ENCODE assay signal across 8 mouse cellular contexts in the genomic region with DNA sequence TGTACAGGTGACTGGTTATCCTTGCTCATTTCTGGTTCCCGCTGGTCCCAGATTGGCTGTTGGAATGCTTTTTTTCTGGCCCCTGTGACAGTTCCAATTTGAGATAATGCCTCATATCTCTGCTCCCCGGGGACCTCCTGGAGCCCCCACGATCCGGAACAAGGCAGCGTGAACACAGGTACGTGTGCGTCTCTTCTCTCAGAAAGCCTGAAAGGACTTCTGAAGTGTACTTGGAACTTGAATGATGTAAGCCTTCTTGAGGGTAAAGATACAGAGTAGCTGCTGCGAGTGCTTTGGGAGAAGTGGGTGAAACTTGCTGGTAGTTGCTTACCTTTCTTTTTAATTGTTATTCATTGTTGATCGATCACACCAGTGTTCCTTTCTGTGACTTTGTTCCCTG. TPM values are rescaled to one million over a fixed set of nuclear protein-coding genes. Genes with fewer than 3 reads are reported as not detected.
DNase-seq lines count a peak whose midpoint lies in the region; ATAC-seq lines count a peak whose summit lies in the region.

No protein-coding gene starts in this region.

- no peak for ATAC-seq in heart, embryonic 16.5 days (replicated peaks; ENCODE audit: extremely low read depth, insufficient read depth, low FRiP score)
- ATAC-seq in intestine, embryonic 16.5 days: no peak
- ATAC-seq in midbrain, embryonic 15.5 days (replicated peaks): no peak

- no peaks in the 10 kb centered on the region for H3K27me3 ChIP-seq in heart, embryonic 16.5 days (ENCODE audit: control insufficient read depth, insufficient read depth, low read length)
- no peaks in the 10 kb centered on the region for H3K27me3 ChIP-seq in intestine, embryonic 16.5 days (replicated peaks; ENCODE audit: control insufficient read depth, insufficient read depth, low read length)
- no peaks in the 10 kb centered on the region for H3K27me3 ChIP-seq in midbrain, embryonic 15.5 days (replicated peaks)

- peak overlapping the region; percentile 100 for H3K4me2 ChIP-seq in heart, embryonic 16.5 days (ENCODE audit: low read depth, low read length)
- H3K4me2 ChIP-seq in intestine, embryonic 16.5 days (ENCODE audit: low read depth, low read length): peak overlapping the region; percentile 93
- H3K4me2 ChIP-seq in midbrain, embryonic 15.5 days: peak overlapping the region; percentile 95

- no peaks in the 10 kb centered on the region for H3K9me3 ChIP-seq in heart, embryonic 16.5 days (replicated peaks; ENCODE audit: control insufficient read depth, low read length)
- no peaks in the 10 kb centered on the region for H3K9me3 ChIP-seq in intestine, embryonic 16.5 days (ENCODE audit: control insufficient read depth, low read length)
- H3K9me3 ChIP-seq in midbrain, embryonic 15.5 days: no peaks in the 10 kb centered on the region

- H3K4me3 ChIP-seq in heart, embryonic 16.5 days (ENCODE audit: low read length): peak overlapping the region; percentile 93
- peak overlapping the region; percentile 83 for H3K4me3 ChIP-seq in intestine, embryonic 16.5 days (ENCODE audit: low read length)
- H3K4me3 ChIP-seq in midbrain, embryonic 15.5 days: peak overlapping the region; percentile 83

- H3K27ac ChIP-seq in heart, embryonic 16.5 days (ENCODE audit: low read length): 0 out of 2 replicates have a peak overlapping the region, but pooled peaks have one; percentile 16
- no peak overlapping the region for H3K27ac ChIP-seq in intestine, embryonic 16.5 days (ENCODE audit: low read length)
- no peak overlapping the region for H3K27ac ChIP-seq in midbrain, embryonic 15.5 days

- WGBS in heart, embryonic 16.5 days: 34% methylated on average over 9 of the region's 9 CpGs
- WGBS in intestine, embryonic 16.5 days: 38% methylated on average over 9 of the region's 9 CpGs
- WGBS in midbrain, embryonic 15.5 days: 61% methylated on average over 9 of the region's 9 CpGs

- peak overlapping the region; percentile 95 for H3K9ac ChIP-seq in heart, embryonic 16.5 days (ENCODE audit: low read length)
- peak overlapping the region; percentile 82 for H3K9ac ChIP-seq in intestine, embryonic 16.5 days (ENCODE audit: low read depth, low read length)
- H3K9ac ChIP-seq in midbrain, embryonic 15.5 days: peak overlapping the region; percentile 88

- peaks cover 16% of the 10 kb centered on the region for H3K4me1 ChIP-seq in heart, embryonic 16.5 days (ENCODE audit: control insufficient read depth, insufficient read depth, low read length)
- H3K4me1 ChIP-seq in intestine, embryonic 16.5 days (ENCODE audit: control insufficient read depth, insufficient read depth, low read length): peaks cover 9% of the 10 kb centered on the region
- H3K4me1 ChIP-seq in midbrain, embryonic 15.5 days: peaks cover 28% of the 10 kb centered on the region

- H3K36me3 ChIP-seq in heart, embryonic 16.5 days (ENCODE audit: control insufficient read depth, insufficient read depth): peaks cover 36% of the 10 kb centered on the region
- peaks cover 22% of the 10 kb centered on the region for H3K36me3 ChIP-seq in intestine, embryonic 16.5 days (ENCODE audit: control insufficient read depth, insufficient read depth, low read length)
- peaks cover 35% of the 10 kb centered on the region for H3K36me3 ChIP-seq in midbrain, embryonic 15.5 days (replicated peaks)

- no peak for DNase-seq in heart, adult 18-20 months
- DNase-seq in c-Kit-positive CD71-positive TER-119-positive erythroid progenitor cells, embryonic 14.5 days (ENCODE audit: low spot score): peak; percentile 78
- DNase-seq in frontal cortex, postnatal 10 days (ENCODE audit: low spot score in 2 of 2): no peak
- no peak for DNase-seq in embryo, embryonic 9.5 days (ENCODE audit: extremely low spot score)
- no peak for DNase-seq in thymus, postnatal 25 days

RNA-seq across cellular contexts. Expression of a gene that starts 1.1 kb away (rescaled TPM):
- 47.5 and 54.9 TPM in 2 replicates for polyA plus RNA-seq in heart, embryonic 16.5 days (2015; fragmentation: Nextera tagmentation; extraction: Ambion mirVana)
- total RNA-seq in heart, adult 18-20 months (2021): 10 to 100 TPM; 18.7 to 19.6 TPM
- polyA plus RNA-seq in intestine, embryonic 16.5 days (2015; fragmentation: Nextera tagmentation; extraction: Ambion mirVana): 50.0 and 56.5 TPM in 2 replicates
- polyA plus RNA-seq in midbrain, embryonic 15.5 days (2015; fragmentation: Nextera tagmentation; extraction: Ambion mirVana): 112 and 116 TPM in 2 replicates

RNA-seq across cellular contexts. Expression of a gene that starts 9.8 kb away (rescaled TPM):
- 32.4 and 41.9 TPM in 2 replicates for polyA plus RNA-seq in heart, embryonic 16.5 days (2015; fragmentation: Nextera tagmentation; extraction: Ambion mirVana)
- 10 to 100 TPM; 13.1 to 13.6 TPM for total RNA-seq in heart, adult 18-20 months (2021)
- 40.2 and 40.9 TPM in 2 replicates for polyA plus RNA-seq in intestine, embryonic 16.5 days (2015; fragmentation: Nextera tagmentation; extraction: Ambion mirVana)
- 48.7 and 56.2 TPM in 2 replicates for polyA plus RNA-seq in midbrain, embryonic 15.5 days (2015; fragmentation: Nextera tagmentation; extraction: Ambion mirVana)

RNA-seq across cellular contexts. Expression of a gene that starts 16.6 kb away (rescaled TPM):
- 48.5 and 55.8 TPM in 2 replicates for polyA plus RNA-seq in heart, embryonic 16.5 days (2015; fragmentation: Nextera tagmentation; extraction: Ambion mirVana)
- 10 to 100 TPM; 17.7 to 20.9 TPM for total RNA-seq in heart, adult 18-20 months (2021)
- polyA plus RNA-seq in intestine, embryonic 16.5 days (2015; fragmentation: Nextera tagmentation; extraction: Ambion mirVana): 50.8 and 53.2 TPM in 2 replicates
- 119 and 122 TPM in 2 replicates for polyA plus RNA-seq in midbrain, embryonic 15.5 days (2015; fragmentation: Nextera tagmentation; extraction: Ambion mirVana)

RNA-seq across cellular contexts. Expression of a gene that starts 20.0 kb away (rescaled TPM):
- 659 and 700 TPM in 2 replicates for polyA plus RNA-seq in heart, embryonic 16.5 days (2015; fragmentation: Nextera tagmentation; extraction: Ambion mirVana)
- total RNA-seq in heart, adult 18-20 months (2021): 1,000 to 10,000 TPM; 1,592 to 1,593 TPM
- 339 and 373 TPM in 2 replicates for polyA plus RNA-seq in intestine, embryonic 16.5 days (2015; fragmentation: Nextera tagmentation; extraction: Ambion mirVana)
- polyA plus RNA-seq in midbrain, embryonic 15.5 days (2015; fragmentation: Nextera tagmentation; extraction: Ambion mirVana): 229 and 238 TPM in 2 replicates

RNA-seq across cellular contexts. Expression of a gene that starts 21.0 kb away (rescaled TPM):
- 4.4 and 5.7 TPM in 2 replicates for polyA plus RNA-seq in heart, embryonic 16.5 days (2015; fragmentation: Nextera tagmentation; extraction: Ambion mirVana)
- 1 to 10 TPM in 1 of 2 experiments, under 1 TPM in 1; 0.57 to 1.2 TPM for total RNA-seq in heart, adult 18-20 months (2021)
- polyA plus RNA-seq in intestine, embryonic 16.5 days (2015; fragmentation: Nextera tagmentation; extraction: Ambion mirVana): 6.3 and 7.0 TPM in 2 replicates
- 7.0 and 7.1 TPM in 2 replicates for polyA plus RNA-seq in midbrain, embryonic 15.5 days (2015; fragmentation: Nextera tagmentation; extraction: Ambion mirVana)
